Mouse (Mus musculus): Measurements from ENCODE around the gene Hyal4.

The Hyal4 gene

GRCm38 (mm10) chr6:24748029-24748428 is at the start of gene Hyal4:
TSS of gene Hyal4 (plus strand) at chr6:24748329.
- DNase-seq = no peak

GRCm38 (mm10) chr6:24707090-24707489 is 41.0 kb upstream of the Hyal4 start:
- no peak for DNase-seq

- DNase-seq = no peak
Measured at GRCm38 (mm10) chr6:24707499-24707898, 40.6 kb upstream of the Hyal4 start.

GRCm38 (mm10) chr6:24721317-24722099 is 26.6 kb upstream of the Hyal4 start:
- DNase-seq = peak; percentile 41 to 77

- no peak for DNase-seq
Measured at GRCm38 (mm10) chr6:24728130-24728529, 20.0 kb upstream of the Hyal4 start.

GRCm38 (mm10) chr6:24732945-24733344 is 15.2 kb upstream of the Hyal4 start, which contains the start of gene Hyal6:
TSS of gene Hyal6 (plus strand) at chr6:24733245.
- no peak for DNase-seq

GRCm38 (mm10) chr6:24734565-24734964 is 13.6 kb upstream of the Hyal4 start:
- no peak for DNase-seq

GRCm38 (mm10) chr6:24759281-24759680 is 11.2 kb downstream of the Hyal4 start:
- DNase-seq = no peak

- DNase-seq = no peak
Measured at GRCm38 (mm10) chr6:24766261-24766660, 18.1 kb downstream of the Hyal4 start.

- DNase-seq = no peak
Measured at GRCm38 (mm10) chr6:24779182-24779581, 31.1 kb downstream of the Hyal4 start.

GRCm38 (mm10) chr6:24790888-24791287 is 42.8 kb downstream of the Hyal4 start, which contains the start of gene Spam1:
TSS of gene Spam1 (plus strand) at chr6:24791188.
- DNase-seq = no peak
